Comparison of ENCODE assay signal across 15 mouse cellular contexts in genomic region chr5:71964876-71965432, GRCm38 (mm10).
A peak's percentile ranks its signal among the peaks of the same experiment; 100 is the strongest.
DNase-seq lines count a peak whose midpoint lies in the region; ATAC-seq and TF ChIP-seq lines count a peak whose summit lies in the region.
"Had no signal": no experiment of that assay in that cellular context is flagged by ENCODE, and none has a peak within 500 bp of the region (broad histone marks: within the 10 kb centered on the region; RNA-seq: fewer than 3 reads in every experiment).

No protein-coding gene starts in this region.

- no peak for TF ChIP-seq POLR2A in brain, embryonic 14.5 days (IDR thresholded peaks at IDR 0.05; ENCODE audit: borderline replicate concordance, extremely low read depth, insufficient read depth, insufficient read length, poor library complexity, severe bottlenecking)

- no peak for TF ChIP-seq CTCF in left cerebral cortex, adult 2 months (IDR thresholded peaks at IDR 0.05)
- no peak for TF ChIP-seq CTCF in brain, embryonic 14.5 days (IDR thresholded peaks at IDR 0.05; ENCODE audit: borderline replicate concordance, extremely low read depth, insufficient read depth, insufficient read length)

- DNase-seq in forebrain, embryonic 10.5 days (ENCODE audit: extremely low spot score, low spot score), result no peak
- DNase-seq in left cerebral cortex, adult 2 months (ENCODE audit: extremely low spot score in 1 of 2, low spot score in 2 of 2), result no peak
- no peak for DNase-seq in left cerebral cortex, postnatal 10 days (ENCODE audit: extremely low spot score in 1 of 2, low spot score in 2 of 2)
- peak; percentile 47 for DNase-seq in brain, embryonic 14.5 days (ENCODE audit: low read depth)
- no peak for DNase-seq in adrenal gland, postnatal 4 days (ENCODE audit: low spot score in 2 of 2)
- DNase-seq: cerebellum, adult 2 months; gastrocnemius, postnatal 14 days; heart, adult 2 months; heart, postnatal 14 days had no signal

- peak; percentile 78 for ATAC-seq in forebrain, embryonic 16.5 days
- ATAC-seq: intestine, embryonic 16.5 days had no signal

- no peak overlapping the region for H3K4me3 ChIP-seq in forebrain, embryonic 16.5 days (replicated peaks; ENCODE audit: low read length)
- H3K4me3 ChIP-seq in forebrain, embryonic 10.5 days, result no peak overlapping the region
- no peak overlapping the region for H3K4me3 ChIP-seq in left cerebral cortex, adult 2 months
- H3K4me3 ChIP-seq: embryonic facial prominence, embryonic 10.5 days; heart, adult 2 months; heart, embryonic 15.5 days had no signal

- H3K36me3 ChIP-seq in forebrain, embryonic 16.5 days (ENCODE audit: control insufficient read depth, insufficient read depth), result no peaks in the 10 kb centered on the region
- no peaks in the 10 kb centered on the region for H3K36me3 ChIP-seq in forebrain, embryonic 10.5 days (replicated peaks)
- H3K36me3 ChIP-seq: embryonic facial prominence, embryonic 10.5 days; heart, embryonic 15.5 days had no signal

- H3K27me3 ChIP-seq in forebrain, embryonic 16.5 days (replicated peaks; ENCODE audit: control insufficient read depth, insufficient read depth, low read length), result no peaks in the 10 kb centered on the region
- no peaks in the 10 kb centered on the region for H3K27me3 ChIP-seq in forebrain, embryonic 10.5 days (ENCODE audit: poor library complexity, severe bottlenecking)
- H3K27me3 ChIP-seq: heart, embryonic 15.5 days had no signal

- peaks cover 3% of the 10 kb centered on the region for H3K4me1 ChIP-seq in forebrain, embryonic 16.5 days (replicated peaks; ENCODE audit: control insufficient read depth, insufficient read depth, low read length)
- H3K4me1 ChIP-seq in forebrain, embryonic 10.5 days, result 0 out of 2 replicates have a peak, but pooled peaks cover under 1% of the 10 kb centered on the region
- H3K4me1 ChIP-seq: embryonic facial prominence, embryonic 10.5 days; heart, embryonic 15.5 days had no signal

- intact Hi-C loops in left cerebral cortex, adult 2 months (cut with DNase I), result loop anchor here (5.0 kb wide), 1 partner anchor 248 kb away; no protein-coding TSS in a partner anchor
- intact Hi-C loops in left cerebral cortex, postnatal 10 days (cut with DNase I), result loop anchor here (10.0 kb wide), 1 partner anchor 460 kb away; no protein-coding TSS in a partner anchor

- H3K9me3 ChIP-seq in forebrain, embryonic 16.5 days (ENCODE audit: control insufficient read depth, low read length), result no peaks in the 10 kb centered on the region
- no peaks in the 10 kb centered on the region for H3K9me3 ChIP-seq in forebrain, embryonic 10.5 days
- H3K9me3 ChIP-seq: embryonic facial prominence, embryonic 10.5 days; heart, embryonic 15.5 days had no signal

- no peak overlapping the region for H3K4me2 ChIP-seq in forebrain, embryonic 16.5 days (ENCODE audit: low read length)
- H3K4me2 ChIP-seq: heart, embryonic 11.5 days; heart, embryonic 15.5 days; hindbrain, embryonic 14.5 days had no signal

- 72% methylated on average over 4 of the region's 4 CpGs for WGBS in forebrain, embryonic 16.5 days
- WGBS in forebrain, embryonic 10.5 days, result 90% methylated on average over 4 of the region's 4 CpGs

- H3K9ac ChIP-seq in forebrain, embryonic 16.5 days (replicated peaks; ENCODE audit: low read depth, low read length), result no peak overlapping the region
- H3K9ac ChIP-seq: heart, embryonic 15.5 days; hindbrain, embryonic 14.5 days had no signal

- H3K27ac ChIP-seq in forebrain, embryonic 16.5 days (ENCODE audit: low read length), result no peak overlapping the region
- no peak overlapping the region for H3K27ac ChIP-seq in forebrain, embryonic 10.5 days
- peak overlapping the region; percentile 32 for H3K27ac ChIP-seq in left cerebral cortex, adult 2 months
- H3K27ac ChIP-seq: embryonic facial prominence, embryonic 10.5 days; heart, adult 2 months; heart, embryonic 15.5 days; hindbrain, embryonic 14.5 days had no signal
